Mouse (Mus musculus) macrophage (primary cell): Measurements from ENCODE around the gene Psd. TPM values are rescaled to one million over a fixed set of nuclear protein-coding genes. Genes with fewer than 3 reads are reported as not detected.

ENCODE experiments used
- H3K27ac ChIP-seq: fragments of 350-480 bp; formaldehyde crosslinking; 2 replicates; pipeline ENCODE4 v1.9.0; 2021
- H3K36me3 ChIP-seq: fragments of 350-480 bp; formaldehyde crosslinking; 2 replicates; pipeline ENCODE4 v1.9.0; 2021; ENCODE audit errors: inconsistent target
- H3K4me3 ChIP-seq: fragments of 350-480 bp; formaldehyde crosslinking; 2 replicates; pipeline ENCODE4 v1.9.0; 2021; ENCODE audit errors: inconsistent target
- H3K79me2 ChIP-seq: fragments of 350-480 bp; formaldehyde crosslinking; 2 replicates; pipeline ENCODE4 v1.9.0; 2021; ENCODE audit errors: inconsistent target
- WGBS: methylation state at CpG from one replicate; pipeline ENCODE4 v1.1.7; 2026; ENCODE audit warnings: inconsistent platforms; ENCODE audit not compliant: missing documents; 5-methylcytosine and 5-hydroxymethylcytosine counted together
- polyA plus RNA-seq: library from polyadenylated mRNA; stranded (reverse); fragments of 250-400 nt; gene quantifications from 3 replicates; pipeline ENCODE4 v1.2.4, GENCODE M21; 2018; ENCODE audit warnings: inconsistent platforms

The Psd gene
- polyA plus RNA-seq, 1 experiment from 2014 or later, result 0.13 TPM

DNA sequence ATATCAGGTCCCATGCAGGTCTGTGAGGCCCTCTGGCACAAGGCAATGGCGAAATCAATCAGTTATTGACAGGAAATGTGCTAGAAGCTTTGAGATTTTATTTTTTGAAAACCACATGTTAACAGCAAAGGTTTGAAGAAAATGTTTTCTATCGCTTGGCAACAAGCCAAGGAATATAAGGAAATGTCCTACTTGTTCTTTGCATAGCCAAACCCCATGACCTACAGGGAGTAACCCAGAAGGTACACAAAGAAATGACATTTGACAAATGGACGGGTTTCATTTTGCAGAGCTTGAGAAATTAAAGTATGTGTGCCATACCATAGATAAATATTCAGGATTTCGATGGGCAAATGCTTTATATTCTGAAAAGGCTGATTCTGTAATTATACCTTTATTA is 30.0 kb downstream of the Psd start:
- H3K27ac ChIP-seq, result no peak overlapping the region
- H3K36me3 ChIP-seq, result no peaks in the 10 kb centered on the region
- H3K79me2 ChIP-seq, result no peaks in the 10 kb centered on the region
- WGBS, result 78% methylated on average over 4 of the region's 4 CpGs
- no peak overlapping the region for H3K4me3 ChIP-seq

DNA sequence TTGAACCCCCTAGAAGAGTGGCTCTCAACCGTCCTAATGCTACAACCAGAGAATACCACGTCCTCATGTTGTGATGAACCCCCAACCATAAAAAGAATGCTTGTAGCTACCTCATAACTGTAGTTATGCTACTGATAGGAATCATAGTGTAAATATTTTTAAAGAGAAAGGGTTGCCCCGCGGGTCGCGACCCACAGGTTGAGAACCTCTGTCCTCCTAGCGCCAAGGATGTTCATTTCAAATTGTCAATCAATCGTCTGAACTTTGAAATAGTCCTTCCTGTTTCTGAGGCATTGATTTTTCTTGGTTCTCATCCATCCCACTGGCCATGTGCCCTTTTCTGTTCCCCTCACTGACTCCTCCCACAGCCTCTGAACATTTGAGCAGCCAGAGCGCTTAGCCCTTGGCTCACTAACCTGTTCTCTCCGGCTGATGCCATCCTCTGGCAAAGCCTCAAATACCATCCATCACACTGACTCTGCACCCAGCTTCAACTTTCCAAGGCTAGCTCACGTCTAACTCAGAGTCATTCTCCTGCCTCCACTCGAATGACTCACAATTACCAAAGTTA is 36.3 kb downstream of the Psd start:
- WGBS, result 55% methylated on average over 12 of the region's 12 CpGs
- H3K4me3 ChIP-seq, result no peak overlapping the region
- H3K27ac ChIP-seq, result no peak overlapping the region
- H3K36me3 ChIP-seq, result 0 out of 2 replicates have a peak, but pooled peaks cover 5% of the 10 kb centered on the region
- no peaks in the 10 kb centered on the region for H3K79me2 ChIP-seq

GRCm38 (mm10) chr19:46287566-46287965 is 39.4 kb downstream of the Psd start:
- Histone ChIP-seq H3K79me2 (no peaks in the 10 kb centered on the region), H3K27ac (no peak overlapping the region), H3K4me3 (no peak overlapping the region), H3K36me3 (peaks cover 30% of the 10 kb centered on the region)
- WGBS, result 88% methylated on average over 3 of the region's 3 CpGs

GRCm38 (mm10) chr19:46286926-46287325 is 40.0 kb downstream of the Psd start:
- no peaks in the 10 kb centered on the region for H3K79me2 ChIP-seq
- H3K27ac ChIP-seq, result no peak overlapping the region
- H3K36me3 ChIP-seq, result peaks cover 36% of the 10 kb centered on the region
- no peak overlapping the region for H3K4me3 ChIP-seq
- WGBS, result 96% methylated on average over 3 of the region's 3 CpGs

DNA sequence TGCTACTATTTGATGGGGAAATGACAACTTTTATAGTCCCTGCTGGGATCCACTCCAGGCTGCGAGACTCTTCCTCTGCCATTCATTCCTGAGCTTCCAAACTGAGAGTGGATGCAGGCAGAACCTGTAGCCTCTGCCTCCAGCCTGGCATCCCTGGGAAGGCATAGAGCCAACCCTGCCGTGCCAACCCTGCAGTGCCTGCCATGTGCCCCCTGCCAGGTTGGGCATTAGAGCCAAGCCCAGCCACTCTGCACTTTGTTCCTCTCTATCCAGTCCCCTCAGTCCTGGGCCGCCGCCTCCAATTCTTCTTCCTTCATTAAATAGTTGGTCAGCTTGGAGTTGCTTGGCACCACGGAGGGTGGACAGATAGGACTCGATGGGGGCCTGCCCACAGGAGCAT is 40.9 kb downstream of the Psd start:
- Histone ChIP-seq H3K36me3 (peaks cover 44% of the 10 kb centered on the region), H3K4me3 (no peak overlapping the region), H3K27ac (no peak overlapping the region), H3K79me2 (no peaks in the 10 kb centered on the region)
- WGBS, result 86% methylated on average over 6 of the region's 6 CpGs

- WGBS, result 95% methylated on average over 7 of the region's 7 CpGs
- peaks cover 45% of the 10 kb centered on the region for H3K36me3 ChIP-seq
- no peaks in the 10 kb centered on the region for H3K79me2 ChIP-seq
- no peak overlapping the region for H3K27ac ChIP-seq
- H3K4me3 ChIP-seq, result no peak overlapping the region
These were observed 41.3 kb downstream of the Psd start for GRCm38 (mm10) chr19:46285631-46286030.

GRCm38 (mm10) chr19:46284686-46285085 is 42.3 kb downstream of the Psd start:
- Histone ChIP-seq H3K27ac (no peak overlapping the region), H3K79me2 (no peaks in the 10 kb centered on the region), H3K4me3 (no peak overlapping the region), H3K36me3 (peaks cover 55% of the 10 kb centered on the region)
- WGBS, result 94% methylated on average over 4 of the region's 4 CpGs

DNA sequence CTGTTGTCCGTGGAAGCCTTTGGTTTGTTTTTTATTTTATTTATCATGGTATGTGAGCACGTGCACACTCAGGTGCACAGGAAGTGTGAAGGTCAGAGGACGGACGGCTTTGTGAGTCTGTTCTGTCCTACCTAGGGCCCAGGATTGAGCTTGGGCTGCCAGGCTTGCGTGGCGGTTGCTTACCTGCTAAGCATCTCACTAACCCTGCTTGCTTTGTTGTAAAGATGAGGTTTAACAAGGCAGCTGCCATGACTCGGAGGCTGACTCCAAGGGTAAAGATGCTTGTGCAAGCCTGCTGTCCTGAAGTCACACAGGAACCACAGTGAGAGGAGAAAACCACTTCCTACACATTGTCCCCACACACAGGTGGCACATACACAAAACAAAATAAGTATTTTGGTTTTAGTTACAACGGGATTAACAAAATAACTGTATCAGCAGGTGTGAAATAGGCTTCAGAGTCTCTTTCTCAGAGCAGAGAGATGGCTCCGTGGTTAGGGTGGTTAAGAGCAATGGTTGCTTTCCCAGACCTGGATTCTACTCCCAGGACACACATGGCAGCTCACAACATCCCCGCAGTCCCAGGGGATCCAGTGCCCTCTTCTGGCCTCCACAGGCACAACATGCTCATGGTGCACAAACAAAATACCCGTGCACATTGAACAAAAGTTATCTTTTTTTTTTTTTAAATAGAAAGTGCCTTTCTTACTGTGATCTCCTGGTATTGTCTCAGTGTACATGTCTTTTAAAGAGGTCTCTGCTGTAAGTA is 44.7 kb downstream of the Psd start:
- H3K79me2 ChIP-seq, result no peaks in the 10 kb centered on the region
- H3K4me3 ChIP-seq, result no peak overlapping the region
- H3K27ac ChIP-seq, result no peak overlapping the region
- peaks cover 64% of the 10 kb centered on the region for H3K36me3 ChIP-seq
- WGBS, result 97% methylated on average over 11 of the region's 11 CpGs

DNA sequence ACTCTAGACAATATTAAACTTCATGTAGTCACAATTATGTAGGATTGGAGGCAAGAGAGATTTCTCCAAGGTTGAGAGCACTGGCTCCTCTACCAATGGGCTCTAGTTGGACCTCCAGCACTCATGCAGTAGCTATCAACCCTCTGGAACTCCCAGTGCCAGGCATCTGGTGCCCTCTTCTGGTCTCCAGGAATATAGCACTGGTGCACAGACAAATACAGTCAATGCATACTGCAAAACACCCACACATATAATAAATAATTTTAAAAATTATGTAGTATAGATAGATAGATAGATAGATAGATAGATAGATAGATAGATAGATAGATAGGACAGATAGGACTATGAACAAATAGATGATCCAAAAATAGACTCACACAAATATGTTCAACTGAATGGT is 51.6 kb downstream of the Psd start:
- Histone ChIP-seq H3K36me3 (peaks cover 47% of the 10 kb centered on the region), H3K79me2 (no peaks in the 10 kb centered on the region), H3K27ac (no peak overlapping the region), H3K4me3 (no peak overlapping the region)

DNA sequence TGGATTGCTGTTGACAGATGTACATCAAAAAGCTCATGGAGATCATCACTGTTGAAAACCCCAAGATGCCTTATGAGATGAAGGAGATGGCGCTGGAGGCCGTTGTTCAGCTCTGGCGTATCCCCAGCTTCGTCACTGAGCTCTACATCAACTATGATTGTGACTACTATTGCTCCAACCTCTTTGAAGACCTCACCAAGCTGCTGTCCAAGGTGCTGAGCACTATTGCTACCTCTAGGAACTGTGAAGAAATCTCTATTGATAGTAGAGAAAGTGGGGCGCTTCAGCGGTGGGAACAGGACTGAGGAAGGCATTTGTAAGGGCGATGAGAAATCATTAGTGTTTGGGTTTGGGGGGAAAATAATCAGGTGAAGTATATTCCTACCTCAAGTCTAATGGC is 62.2 kb downstream of the Psd start:
- H3K27ac ChIP-seq, result no peak overlapping the region
- whole genome bisulfite sequencing, result 98% methylated on average over 7 of the region's 7 CpGs
- peaks cover 99% of the 10 kb centered on the region for H3K36me3 ChIP-seq
- no peaks in the 10 kb centered on the region for H3K79me2 ChIP-seq
- H3K4me3 ChIP-seq, result no peak overlapping the region

Other genes with a start within 250 kb of the Psd start
- gene Elovl3, start 195.3 kb downstream of the Psd start, polyA plus RNA-seq, result 0.12 TPM in 1 of 3 replicates, not detected in the others
- gene Pitx3, start 178.8 kb downstream of the Psd start, polyA plus RNA-seq, result not detected in 3 replicates
- 26.0 to 52.8 TPM (median 26.1 TPM) in 3 replicates for gene Gbf1, start 174.6 kb downstream of the Psd start, polyA plus RNA-seq
- 22.0 to 49.3 TPM (median 32.3 TPM) in 3 replicates for gene Nfkb2, start 22.8 kb downstream of the Psd start, polyA plus RNA-seq
- 1.1 to 6.6 TPM (median 6.4 TPM) in 3 replicates for gene Fbxl15, start 1.0 kb upstream of the Psd start, polyA plus RNA-seq
- 107 to 134 TPM (median 122 TPM) in 3 replicates for gene Cuedc2, start 11.5 kb upstream of the Psd start, polyA plus RNA-seq
- 15.2 to 23.8 TPM (median 20.1 TPM) in 3 replicates for gene Mfsd13a, start 14.0 kb upstream of the Psd start, polyA plus RNA-seq
- gene 2310034G01Rik, start 23.1 kb upstream of the Psd start, polyA plus RNA-seq, result 0.17 to 0.31 TPM (median 0.27 TPM) in 3 replicates
- 93.8 to 117 TPM (median 112 TPM) in 3 replicates for gene Actr1a, start 68.6 kb upstream of the Psd start, polyA plus RNA-seq
- gene Sufu, start 69.7 kb upstream of the Psd start, polyA plus RNA-seq, result 7.6 to 9.7 TPM (median 8.7 TPM) in 3 replicates
- gene Trim8, start 174.5 kb upstream of the Psd start, polyA plus RNA-seq, result 33.5 to 58.8 TPM (median 46.5 TPM) in 3 replicates
- gene Arl3, start 246.0 kb upstream of the Psd start, polyA plus RNA-seq, result 31.2 to 78.5 TPM (median 36.3 TPM) in 3 replicates
- 3.7 to 8.0 TPM (median 6.1 TPM) in 3 replicates for gene Sfxn2, start 246.2 kb upstream of the Psd start, polyA plus RNA-seq